Mouse (Mus musculus) A20 (cell line): Measurements from ENCODE around the gene Cc2d2b.

Source experiments
- DNase-seq: peaks from one replicate; pipeline ENCODE4 v3.0.0-alpha.2; 2011; ENCODE audit warnings: low read depth, low spot score

Cc2d2b gene

DNA sequence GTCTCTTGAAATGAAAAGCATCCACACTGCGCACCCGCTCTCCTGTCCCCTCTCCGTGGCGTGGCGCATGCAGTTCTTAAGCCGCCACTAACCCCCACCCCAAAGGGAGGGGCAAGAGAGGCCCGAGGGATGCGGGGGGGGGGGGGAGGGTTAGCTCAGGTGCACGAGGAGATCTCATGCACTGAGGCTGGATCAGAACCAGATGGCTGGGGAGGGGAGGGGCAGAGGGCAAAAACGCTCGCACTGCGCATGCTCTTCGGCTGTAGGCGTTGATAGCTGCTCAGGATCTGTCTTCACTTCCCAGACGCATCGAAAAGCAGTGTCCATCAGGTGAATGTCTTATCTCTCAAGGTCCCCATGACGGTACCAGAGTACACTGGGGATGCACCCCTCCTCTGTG lies at the start of gene Cc2d2b:
TSS of gene Cc2d2b (plus strand) at position 195 of the 400 bp plus-strand sequence.
- no peak for DNase-seq

DNA sequence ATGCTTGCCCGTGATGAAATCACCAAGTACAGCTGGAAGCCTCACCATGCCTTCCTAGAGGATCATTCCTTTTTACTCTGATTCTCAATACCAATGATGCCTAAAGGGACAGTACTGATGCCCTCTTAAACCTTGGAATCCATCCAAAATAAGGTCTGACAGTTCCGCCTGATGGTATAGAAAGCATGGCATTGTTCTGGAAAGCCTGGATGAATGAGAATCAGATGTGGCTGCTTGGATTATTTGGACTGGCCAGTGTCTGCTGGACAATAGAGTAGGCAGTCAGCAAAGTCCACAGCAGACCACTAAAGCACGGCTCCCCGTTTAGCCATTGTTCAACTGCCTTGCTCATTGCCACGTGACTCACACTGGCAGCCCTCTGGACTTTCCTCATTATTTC lies 48.7 kb upstream of the Cc2d2b start:
- DNase-seq: no peak

DNA sequence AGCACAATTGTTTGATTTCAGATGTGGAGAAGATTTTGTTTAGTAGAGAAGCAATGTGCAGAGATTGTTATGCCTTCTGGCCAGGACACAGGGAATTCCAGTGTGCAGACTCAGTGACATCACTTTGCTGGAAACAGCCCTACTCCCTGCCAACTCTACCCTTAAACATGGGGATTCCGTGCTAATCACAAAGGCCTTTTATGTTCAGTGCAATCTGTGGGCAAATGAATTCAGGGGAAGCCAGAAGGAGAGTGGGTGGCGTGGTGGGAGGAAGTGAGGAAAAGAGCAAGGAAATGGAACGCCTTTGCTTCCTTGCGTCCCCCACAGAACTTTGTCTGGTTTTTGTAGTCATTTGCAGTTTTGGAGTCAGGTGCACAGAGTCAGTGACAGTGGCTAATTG lies 46.1 kb upstream of the Cc2d2b start:
- DNase-seq: no peak

DNA sequence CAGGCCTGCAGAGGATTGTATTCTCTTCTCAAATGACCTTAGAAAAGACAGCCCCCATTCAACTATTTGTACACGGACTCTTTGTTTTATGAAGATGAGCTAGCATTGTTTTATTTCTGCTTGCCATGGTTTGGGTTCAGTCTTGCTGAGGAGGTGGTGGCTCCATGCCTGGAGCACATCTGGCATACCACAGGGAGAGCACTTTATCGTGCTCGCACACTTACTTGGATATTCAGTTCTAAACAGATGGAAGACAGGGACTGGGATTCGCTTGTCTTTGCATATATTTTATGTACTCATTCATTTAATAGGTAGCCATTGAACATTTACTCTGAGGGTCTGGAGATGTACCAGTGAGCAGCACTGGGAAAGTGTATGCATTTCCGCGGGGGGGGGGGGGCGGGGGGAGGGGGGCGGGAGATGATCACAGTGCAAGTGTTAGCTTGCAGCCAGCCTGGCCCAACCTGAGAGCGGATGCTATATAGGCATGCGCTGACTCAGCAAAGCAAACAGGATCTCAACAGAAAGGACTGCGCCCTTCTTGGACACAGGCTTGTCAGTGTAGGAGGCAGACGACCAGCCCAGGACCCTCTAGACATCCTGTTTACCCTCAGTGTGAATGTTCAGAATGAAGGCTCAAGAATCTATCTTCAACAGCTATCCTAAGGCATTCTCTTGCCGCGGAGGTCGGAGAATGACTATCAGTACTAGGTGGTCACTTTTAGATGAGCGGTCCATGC lies 35.5 kb upstream of the Cc2d2b start:
- no peak for DNase-seq

DNA sequence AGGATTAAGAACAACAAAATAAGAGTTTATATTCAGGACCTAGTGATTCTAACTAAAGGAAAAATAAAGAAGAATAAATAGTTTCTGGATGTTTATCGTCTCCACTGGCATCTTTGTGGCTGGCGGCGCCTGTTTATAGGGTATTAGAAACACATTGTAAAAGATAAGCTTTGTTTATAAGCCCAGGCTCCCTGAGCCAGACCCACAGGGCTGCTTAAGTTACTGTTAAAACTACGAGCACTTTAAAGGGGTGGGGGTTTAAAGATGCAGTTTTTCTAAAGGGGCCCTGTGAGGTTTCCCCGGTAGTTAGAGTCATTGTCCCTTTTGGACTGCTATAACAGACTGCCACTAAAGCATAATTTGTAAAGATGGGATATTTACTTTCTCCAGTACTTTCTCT lies 33.9 kb upstream of the Cc2d2b start:
- DNase-seq: no peak

DNA sequence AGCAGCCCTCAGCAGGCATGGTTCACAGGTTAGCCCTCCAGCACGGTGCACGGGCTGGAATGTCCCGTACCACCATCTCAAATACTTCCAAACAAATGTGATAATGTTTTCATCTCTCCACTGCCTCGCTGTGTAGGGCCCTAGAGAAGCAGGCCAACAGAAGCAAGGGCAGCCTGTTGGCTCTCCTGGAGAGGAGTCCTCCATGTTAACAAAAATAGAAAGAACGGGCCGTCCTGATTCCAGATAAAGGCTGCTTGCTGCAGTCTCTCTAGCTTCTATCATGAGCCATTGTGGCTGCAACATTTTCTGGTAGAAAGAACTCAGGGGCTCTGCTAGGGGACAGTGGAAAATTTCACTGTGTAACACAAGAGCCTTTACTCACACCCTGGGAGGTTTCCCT lies 31.6 kb upstream of the Cc2d2b start:
- no peak for DNase-seq

DNA sequence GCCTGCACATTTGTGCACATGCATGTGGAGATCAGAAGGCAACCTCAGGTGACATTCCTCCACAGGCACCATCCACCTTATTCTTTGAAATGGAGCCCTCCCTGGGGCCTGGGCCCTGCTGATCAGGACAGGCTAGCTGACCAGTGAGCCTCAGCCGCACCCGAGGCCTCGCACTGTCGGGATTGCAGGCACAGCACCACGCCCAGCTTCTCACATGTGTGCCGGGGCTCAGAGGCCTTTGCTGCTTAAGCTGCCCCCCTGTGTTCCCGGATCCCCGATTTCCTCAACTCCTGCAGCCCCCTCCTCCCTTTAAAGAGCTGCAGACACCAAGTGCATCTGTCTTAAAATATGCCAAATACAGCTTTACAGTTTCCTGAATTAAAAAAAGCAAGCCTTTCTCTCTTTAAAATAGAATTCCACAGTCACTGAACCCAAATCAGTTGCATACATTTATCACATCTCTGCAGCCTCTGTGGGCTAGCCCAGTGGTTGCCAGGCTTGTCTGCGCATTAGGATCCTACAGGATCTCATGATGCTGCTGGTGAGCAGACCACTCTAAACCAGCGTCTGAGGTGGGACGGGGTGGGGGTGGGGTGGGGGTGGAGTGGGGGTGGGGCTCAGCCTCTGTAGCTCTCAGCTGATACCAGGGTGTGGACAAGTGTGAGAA lies 29.0 kb upstream of the Cc2d2b start:
- DNase-seq: no peak

DNA sequence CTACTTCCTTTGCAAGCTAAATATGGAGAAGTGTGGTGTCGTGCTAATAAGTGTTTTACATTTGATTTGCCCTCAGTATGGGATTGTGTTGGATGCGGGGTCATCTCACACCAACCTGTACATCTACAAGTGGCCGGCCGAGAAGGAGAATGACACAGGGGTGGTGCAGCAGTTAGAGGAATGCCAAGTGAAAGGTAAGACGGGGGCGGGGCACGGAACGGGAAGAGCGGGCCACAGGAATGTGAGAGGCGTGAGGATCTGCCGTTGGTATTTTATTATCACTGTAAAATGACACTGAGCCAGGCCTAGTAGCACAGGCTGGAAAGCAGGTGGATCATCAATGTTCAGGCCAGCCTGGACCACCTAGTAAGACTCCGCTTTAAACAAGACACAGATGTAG lies 28.2 kb upstream of the Cc2d2b start:
- DNase-seq: no peak

DNA sequence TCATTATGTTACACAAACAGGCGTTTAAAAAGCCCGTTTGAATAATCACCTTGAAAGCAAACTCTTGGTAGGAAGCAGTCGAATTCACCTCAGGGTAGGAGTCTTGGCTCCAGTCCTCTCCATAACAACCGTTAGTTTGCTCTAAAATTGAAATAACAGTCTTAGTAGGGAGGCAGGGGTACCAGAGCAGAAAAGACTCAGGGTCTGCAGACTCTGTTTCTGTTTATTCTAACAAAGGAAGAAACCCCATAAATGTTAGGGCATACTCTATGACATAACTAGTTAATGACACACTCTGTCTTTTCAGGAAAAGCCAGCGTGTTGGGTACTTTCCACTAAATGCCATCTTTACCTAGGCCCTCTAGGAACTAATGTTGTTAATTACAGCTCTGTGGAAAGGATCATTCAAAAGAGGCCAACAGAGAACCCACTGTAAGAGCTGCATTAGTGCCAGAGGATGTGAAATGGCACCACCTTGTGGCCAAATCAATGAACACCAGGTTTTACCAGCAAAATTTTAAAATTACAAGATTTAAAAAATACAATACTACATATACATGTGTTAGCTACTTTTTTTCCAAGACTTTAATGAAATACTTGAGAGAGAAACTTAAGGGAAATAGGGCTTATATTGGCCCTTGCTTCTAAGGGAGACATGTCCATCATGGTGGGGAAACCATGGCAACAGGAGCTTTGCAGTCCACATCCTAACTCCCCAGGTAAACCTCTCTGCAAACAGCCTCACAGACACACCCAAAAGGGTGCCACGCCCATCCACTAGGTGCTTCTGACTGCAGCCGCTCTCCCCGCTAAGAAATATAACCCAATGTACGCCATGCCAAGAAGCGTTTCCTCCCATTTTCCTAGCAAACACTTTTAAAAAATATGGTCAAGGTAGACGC lies 26.2 kb upstream of the Cc2d2b start:
- peak; percentile 57 for DNase-seq

DNA sequence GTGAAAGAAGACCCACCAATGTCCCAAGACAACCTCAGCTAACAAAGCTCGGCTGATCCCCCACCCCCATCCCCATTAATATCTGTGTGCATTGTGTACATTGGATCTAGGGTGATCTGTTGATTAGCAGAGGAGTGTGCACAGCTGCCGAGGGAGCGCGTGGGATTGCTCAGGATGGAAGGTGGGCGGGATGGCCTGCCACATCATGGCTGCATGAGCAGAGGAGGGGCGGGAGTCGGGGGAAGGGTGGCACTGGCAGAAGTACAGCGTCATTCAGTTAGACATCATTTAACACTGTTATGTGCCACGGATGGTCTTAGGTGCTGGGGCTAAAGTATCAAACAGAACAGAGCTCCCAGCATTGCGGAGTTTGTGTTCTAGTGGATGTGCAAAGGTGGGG lies 25.0 kb upstream of the Cc2d2b start:
- no peak for DNase-seq

DNA sequence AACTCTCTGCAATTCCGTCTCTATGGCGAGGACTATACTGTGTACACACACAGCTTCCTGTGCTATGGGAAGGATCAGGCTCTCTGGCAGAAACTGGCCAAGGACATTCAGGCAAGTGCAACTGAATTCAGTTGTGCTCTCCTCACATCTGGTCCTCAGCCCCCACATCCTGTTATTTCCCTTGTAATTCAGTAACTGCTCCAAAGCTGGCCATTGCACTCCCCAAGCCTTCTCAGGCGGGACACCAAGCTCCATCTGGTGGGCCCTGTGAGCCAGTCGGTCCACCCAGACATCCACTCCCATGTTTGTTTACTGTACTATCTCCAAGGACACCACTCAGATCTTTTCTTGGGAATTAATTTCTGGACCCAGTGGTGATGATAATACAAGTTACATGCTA lies 22.4 kb upstream of the Cc2d2b start:
- DNase-seq: no peak

DNA sequence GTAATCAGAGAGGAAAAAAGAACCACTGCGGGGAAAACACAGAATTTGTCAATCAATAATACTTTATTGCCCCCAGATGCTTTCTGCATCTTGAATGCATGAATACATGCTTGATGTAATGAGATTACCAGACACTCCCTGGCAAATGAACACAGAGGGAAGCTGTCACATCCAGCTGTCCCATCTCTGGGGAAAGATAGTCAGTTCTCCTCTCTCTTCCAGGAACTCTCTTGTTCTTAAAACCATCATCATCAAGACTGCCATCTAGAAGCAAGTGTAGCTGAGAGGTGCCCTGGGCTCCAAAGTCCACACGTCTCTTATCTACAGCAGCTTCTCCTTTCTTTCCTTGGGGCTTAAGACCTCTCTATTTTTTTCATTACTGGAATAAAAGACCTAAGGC lies 21.9 kb upstream of the Cc2d2b start:
- DNase-seq: no peak

DNA sequence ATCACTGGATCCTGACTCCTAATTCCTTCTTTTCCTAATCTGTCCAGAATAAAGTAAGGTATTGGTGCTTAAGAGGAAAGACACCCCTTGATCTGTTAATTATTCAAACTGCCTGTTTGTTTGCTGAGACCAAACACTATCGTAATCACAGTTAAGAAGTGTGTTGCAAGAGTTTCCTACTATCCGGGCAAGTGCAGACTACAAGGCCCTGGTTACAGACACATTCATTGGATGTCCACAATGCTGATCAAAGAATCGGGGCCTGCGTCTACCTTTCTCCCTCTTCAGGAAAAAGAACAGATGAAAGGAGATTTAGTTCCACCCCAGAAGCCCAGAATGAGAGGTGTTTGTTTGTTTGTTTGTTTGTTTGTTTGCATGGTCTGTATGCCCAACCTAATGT lies 20.3 kb upstream of the Cc2d2b start:
- no peak for DNase-seq

DNA sequence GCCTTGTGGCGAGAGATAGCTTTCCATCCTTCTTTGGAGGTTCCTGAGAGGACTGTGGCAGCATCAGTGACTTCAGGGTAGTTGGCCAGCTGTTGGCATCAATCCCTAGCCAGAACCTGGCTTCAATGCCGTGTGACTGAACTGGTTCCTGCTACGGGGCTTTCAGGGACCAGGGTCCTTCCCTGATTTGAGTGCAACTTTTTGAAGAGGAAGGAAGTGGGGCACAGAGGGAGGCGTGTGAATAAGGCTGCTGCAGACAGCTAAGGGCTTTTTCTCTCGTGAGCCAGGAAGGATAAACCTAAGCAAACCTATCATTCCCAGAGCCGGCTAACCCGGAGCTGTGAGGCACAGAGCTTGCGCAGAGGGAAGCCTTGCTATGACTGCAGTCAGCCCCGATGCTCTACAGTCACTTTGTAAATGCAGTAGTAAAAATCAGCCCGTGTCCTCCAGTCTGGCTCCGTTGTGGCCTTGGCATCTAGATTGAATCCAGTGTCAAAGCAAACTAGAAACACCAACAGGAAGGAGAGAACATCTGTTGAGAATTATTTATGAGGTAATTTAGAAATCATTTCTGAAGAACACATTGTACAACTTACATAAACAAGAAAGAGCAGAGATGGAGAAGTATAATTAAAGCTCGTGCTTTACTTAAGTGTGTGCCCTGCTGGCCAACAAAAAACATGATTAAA lies 19.7 kb upstream of the Cc2d2b start:
- DNase-seq: no peak

DNA sequence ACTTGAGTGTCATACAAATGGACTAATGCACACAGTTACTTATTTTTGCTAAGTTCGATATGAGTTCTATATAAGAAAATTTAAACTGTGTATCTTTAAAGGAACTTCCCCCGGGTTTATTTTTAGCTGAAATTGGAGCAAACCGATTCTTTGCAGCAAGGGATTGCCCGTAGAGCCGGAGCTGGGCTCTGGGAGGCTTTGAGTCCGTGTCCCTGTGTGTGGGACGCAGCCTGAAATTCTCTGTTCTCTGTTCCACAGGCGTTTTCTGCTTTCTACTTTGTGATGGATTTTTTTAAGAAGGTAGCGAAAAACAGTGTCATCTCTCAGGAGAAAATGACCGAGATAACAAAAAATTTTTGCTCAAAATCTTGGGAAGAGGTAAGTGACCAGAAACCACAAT lies 15.1 kb upstream of the Cc2d2b start:
- no peak for DNase-seq

DNA sequence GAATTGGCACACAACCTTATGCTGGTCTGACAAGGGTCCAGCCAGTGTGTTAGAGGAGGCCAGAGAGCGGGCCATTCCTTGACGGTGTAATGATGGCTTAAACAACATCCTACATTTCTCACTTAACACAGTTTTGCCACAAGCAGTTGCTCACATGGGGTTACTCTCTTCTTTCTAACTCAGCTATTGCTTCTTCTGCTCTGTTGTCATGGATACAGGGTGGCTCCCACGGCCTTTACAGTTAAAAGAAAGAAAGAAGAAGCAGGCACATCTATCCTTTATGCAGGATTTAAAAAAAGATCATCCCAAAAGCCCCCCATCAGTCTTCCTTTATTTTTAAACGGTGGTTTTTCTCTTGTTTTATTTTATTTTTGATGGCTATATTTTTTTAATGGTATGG lies 14.7 kb upstream of the Cc2d2b start:
- DNase-seq: no peak

DNA sequence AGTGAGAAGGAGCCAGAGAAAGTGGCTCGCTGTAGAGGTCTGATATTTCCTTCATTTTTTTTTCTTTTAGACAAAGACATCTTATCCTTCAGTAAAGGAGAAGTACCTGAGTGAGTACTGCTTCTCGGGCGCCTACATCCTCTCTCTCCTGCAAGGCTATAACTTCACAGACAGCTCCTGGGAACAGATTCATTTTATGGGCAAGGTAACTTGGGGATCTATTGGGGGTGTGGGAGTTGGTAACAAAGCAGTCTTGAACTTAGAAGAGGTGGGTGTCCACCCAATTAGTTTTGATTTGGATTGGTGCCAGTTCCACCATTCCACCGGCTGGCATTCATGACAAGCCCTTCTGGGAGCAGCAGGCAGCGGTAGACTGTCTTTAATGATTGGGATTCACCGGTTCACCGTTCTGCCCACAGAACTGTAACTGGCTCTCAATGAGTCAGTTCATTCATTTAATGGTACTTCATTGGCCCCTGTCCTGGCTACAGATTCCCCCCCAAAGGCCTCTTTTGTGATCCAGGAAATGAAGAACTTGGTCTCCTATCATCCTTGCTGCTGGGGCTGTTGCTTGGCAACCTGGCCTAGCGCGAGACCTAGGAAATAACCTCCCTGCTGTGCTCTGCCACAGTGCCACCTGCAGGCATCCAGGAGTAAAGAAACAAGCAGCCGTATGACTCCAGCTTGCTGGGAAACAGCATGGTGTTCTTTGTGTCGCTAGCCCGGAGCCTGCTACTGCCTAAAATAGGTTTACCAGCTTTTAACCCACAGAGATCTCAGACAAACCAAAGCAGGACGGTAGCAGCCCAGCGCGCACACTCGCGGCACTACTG lies 11.7 kb upstream of the Cc2d2b start:
- peak; percentile 61 for DNase-seq

DNA sequence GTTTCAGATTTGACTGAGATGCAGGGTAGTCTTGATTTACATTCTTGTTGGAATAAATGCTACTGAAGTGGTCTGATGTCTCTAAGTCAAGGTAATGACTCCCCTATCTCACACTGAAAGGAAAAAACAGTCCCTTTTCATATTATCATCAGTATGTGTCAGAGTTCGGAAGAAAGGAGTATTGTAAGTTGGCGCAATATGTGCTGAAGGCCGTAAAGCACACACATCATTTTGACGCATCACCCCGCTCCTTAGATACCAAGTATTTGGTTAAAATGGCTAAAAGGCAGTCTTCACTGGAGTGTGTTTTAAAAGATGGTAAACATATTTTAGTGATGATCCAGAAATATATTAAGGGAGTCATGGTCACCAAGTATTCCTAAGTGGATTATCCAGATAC lies 10.9 kb upstream of the Cc2d2b start:
- no peak for DNase-seq

DNA sequence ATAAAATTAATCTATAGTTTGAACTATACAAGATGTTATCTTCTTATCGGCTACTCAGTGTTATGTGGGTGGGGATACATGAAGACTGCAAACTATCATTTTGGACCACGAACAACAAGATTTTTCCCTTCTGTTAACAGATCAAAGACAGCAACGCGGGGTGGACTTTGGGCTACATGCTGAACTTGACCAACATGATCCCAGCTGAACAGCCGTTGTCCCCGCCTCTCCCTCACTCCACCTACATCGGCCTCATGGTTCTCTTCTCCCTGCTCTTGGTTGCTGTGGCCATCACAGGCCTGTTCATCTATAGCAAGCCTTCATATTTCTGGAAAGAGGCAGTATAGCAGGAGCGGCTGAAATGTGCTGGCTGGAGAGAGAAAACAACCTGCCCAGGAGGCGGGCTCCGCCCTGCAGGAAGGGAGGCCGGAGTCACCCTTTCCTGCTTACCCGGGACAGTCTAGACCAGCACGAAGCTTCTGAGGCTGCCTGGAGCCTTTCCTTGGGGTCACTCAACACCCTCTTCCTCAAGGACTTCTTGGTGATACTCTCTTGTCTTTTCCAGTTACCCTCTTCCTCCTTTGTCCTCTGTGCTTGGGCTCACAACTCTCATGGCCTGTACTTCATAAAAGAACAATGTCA lies 9.7 kb upstream of the Cc2d2b start:
- DNase-seq: no peak

DNA sequence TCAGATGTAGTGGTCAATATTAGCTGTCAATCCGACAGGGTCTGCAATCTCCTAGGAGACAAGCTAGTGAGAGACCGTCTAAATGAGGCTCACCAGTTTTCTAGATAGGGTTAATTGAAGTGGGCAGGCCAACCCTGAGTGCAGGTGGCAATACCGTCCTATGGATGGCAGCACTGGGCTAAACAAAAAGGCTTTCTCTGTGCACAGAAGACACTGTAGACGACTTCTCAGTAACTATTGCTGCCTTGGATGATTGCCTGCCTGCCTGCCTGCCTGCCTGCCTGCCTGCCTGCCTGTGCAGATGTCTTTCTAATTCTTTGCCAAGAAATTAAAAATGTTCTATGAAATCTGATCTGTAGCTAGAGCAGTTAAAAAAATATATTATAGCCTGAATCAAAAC lies 1.9 kb upstream of the Cc2d2b start:
- DNase-seq: peak; percentile 46

DNA sequence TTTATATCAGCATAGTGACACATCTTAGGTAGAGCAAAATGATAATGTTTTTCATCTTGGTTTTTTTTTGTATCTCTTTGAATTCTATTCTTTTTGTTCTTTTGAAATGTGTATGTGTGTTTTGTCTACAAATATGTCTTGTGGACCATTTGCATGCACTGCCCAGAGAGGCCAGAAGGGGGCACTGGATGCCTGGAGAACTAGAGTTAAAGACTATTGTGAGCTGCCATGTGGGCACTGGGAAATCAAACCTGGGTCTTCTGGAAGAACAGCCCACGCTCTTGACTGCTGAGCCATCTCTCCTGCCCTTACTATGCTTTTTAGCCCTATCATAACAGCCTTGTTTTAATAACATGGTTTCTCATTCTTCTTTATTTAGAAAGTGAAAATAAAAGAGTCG lies 5.8 kb downstream of the Cc2d2b start:
- peak; percentile 82 for DNase-seq
